Mouse (Mus musculus) limb, embryonic 14.5 days (tissue): ENCODE results near the gene Slc37a4. TPM values are rescaled to one million over a fixed set of nuclear protein-coding genes. Genes with fewer than 3 reads are reported as not detected.
"Not testable (repeated sequence)": the region's sequence is repeated elsewhere in the genome, so short reads cannot be mapped to it uniquely, and the experiment has no call there.

Experiments used
- ATAC-seq: fragments of 200-750 bp; cut with Nextera tagmentation; 2 replicates; pipeline ENCODE4 v1.8.0; 2017; ENCODE audit warnings: low read depth, moderate number of reproducible peaks, moderate TSS enrichment; ENCODE audit not compliant: low FRiP score
- DNase-seq: peaks from one replicate; pipeline ENCODE4 v3.0.0-alpha.2; 2015; ENCODE audit warnings: low spot score
- H3K27ac ChIP-seq: fragments of 300-500 bp; sonication (generic); replicated peaks from 2 replicates; pipeline ENCODE4 v1.5.1; 2014; ENCODE audit warnings: low read depth, mild to moderate bottlenecking, low read length, moderate library complexity, mixed read lengths
- H3K27me3 ChIP-seq: fragments of 300-500 bp; sonication (generic); 2 replicates; pipeline ENCODE4 v1.6.1; 2014; ENCODE audit warnings: low read length, mixed read lengths; ENCODE audit not compliant: control insufficient read depth, insufficient read depth
- H3K36me3 ChIP-seq: fragments of 300-500 bp; sonication (generic); 2 replicates; pipeline ENCODE4 v1.6.1; 2014; ENCODE audit warnings: mild to moderate bottlenecking, low read length, moderate library complexity, mixed read lengths; ENCODE audit not compliant: control insufficient read depth, insufficient read depth
- H3K4me1 ChIP-seq: fragments of 300-500 bp; sonication (generic); 2 replicates; pipeline ENCODE4 v1.6.1; 2014; ENCODE audit warnings: antibody characterized with exemption, low read length, mixed read lengths; ENCODE audit not compliant: control insufficient read depth, insufficient read depth
- H3K4me2 ChIP-seq: fragments of 300-500 bp; sonication (generic); replicated peaks from 2 replicates; pipeline ENCODE4 v1.6.1; 2014; ENCODE audit warnings: low read depth, mild to moderate bottlenecking, low read length, moderate library complexity; ENCODE audit not compliant: severe bottlenecking
- H3K4me3 ChIP-seq: fragments of 300-500 bp; sonication (generic); replicated peaks from 2 replicates; pipeline ENCODE4 v1.5.1; 2014; ENCODE audit warnings: low read length
- H3K9ac ChIP-seq: fragments of 300-500 bp; sonication (generic); 2 replicates; pipeline ENCODE4 v1.6.1; 2014; ENCODE audit warnings: mild to moderate bottlenecking, low read depth, low read length, moderate library complexity; ENCODE audit not compliant: severe bottlenecking
- H3K9me3 ChIP-seq: fragments of 300-500 bp; sonication (generic); 2 replicates; pipeline ENCODE4 v1.6.1; 2016; ENCODE audit warnings: low read length; ENCODE audit not compliant: control insufficient read depth
- POLR2A ChIP-seq: fragments of 200-500 bp; IDR thresholded peaks from 2 replicates; pipeline ENCODE4 v1.8.0; 2012; ENCODE audit warnings: inconsistent platforms, mild to moderate bottlenecking, moderate library complexity, borderline replicate concordance; ENCODE audit not compliant: insufficient read depth, insufficient read length; ENCODE audit errors: extremely low read depth
- WGBS: fragments of 180-500 bp; shearing (Covaris S2); extraction: QIAGEN DNeasy Blood & Tissue Kit; methylation state at CpG from one replicate; pipeline ENCODE4 v1.1.7; 2014; 5-methylcytosine and 5-hydroxymethylcytosine counted together
- polyA plus RNA-seq, 2 experiments: library from polyadenylated mRNA; depleted of rRNA in 1 of 2; stranded (reverse) in 1 of 2; unstranded in 1 of 2; fragments of >200 nt; fragmentation: Nextera tagmentation in 1 of 2; extraction: Ambion mirVana in 1 of 2; gene quantifications; 2 replicates each; pipeline versions ENCODE4 v1.2.1 to v1.2.3; 2012 to 2014

Gene Slc37a4
- polyA plus RNA-seq, 2 experiments = 12.5 to 17.5 TPM

DNA sequence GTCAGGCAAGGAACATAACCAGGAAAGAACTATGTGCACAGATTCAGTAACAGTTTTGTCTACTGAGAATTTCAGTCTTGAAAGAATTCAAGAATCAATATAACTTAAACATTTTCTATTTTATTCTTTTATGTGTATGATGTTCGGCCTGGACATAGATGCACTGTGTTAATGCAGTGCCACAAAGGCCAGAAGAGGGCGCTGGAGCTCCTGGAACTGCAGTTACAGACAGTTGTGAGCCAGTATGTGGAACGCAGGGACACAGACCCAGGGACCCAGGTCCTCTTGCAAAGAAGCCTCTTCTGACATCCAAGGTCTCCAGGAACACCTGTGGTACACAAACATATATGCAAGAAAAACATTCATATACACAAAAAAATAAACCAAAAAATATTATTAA, 32.2 kb upstream of the Slc37a4 start:
- Histone ChIP-seq H3K36me3 (peaks cover 3% of the 10 kb centered on the region), H3K4me3 (no peak overlapping the region), H3K4me2 (no peak overlapping the region), H3K9me3 (no peaks in the 10 kb centered on the region), H3K27ac (no peak overlapping the region), H3K9ac (no peak overlapping the region), H3K4me1 (peaks cover 6% of the 10 kb centered on the region; the same call in 1 of the 2 replicates), H3K27me3 (no peaks in the 10 kb centered on the region)
- ATAC-seq = no peak
- no peak for TF ChIP-seq POLR2A
- WGBS = 60% methylated on average over 3 of the region's 3 CpGs
- DNase-seq = no peak

DNA sequence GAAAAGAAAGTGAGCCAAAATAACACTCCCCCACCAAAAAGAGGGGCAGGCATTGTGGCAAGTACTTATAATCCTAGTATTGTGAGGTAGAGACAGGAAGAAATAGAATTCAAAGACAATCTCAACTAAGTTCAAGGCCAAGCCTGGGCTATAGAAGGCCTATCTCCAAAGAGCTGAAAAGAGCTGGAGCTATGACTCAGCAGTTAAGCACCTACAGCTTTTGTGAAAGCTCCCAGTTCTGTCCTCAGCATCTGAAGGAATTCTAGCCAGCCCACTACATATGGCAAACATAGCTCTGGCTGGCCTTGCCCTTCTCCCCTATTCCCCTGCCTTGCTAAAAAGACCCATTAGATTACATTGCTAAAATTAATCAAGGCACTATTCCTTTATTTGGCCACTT, 23.3 kb upstream of the Slc37a4 start:
- H3K27ac ChIP-seq = no peak overlapping the region
- ATAC-seq = no peak
- TF ChIP-seq POLR2A = no peak

DNA sequence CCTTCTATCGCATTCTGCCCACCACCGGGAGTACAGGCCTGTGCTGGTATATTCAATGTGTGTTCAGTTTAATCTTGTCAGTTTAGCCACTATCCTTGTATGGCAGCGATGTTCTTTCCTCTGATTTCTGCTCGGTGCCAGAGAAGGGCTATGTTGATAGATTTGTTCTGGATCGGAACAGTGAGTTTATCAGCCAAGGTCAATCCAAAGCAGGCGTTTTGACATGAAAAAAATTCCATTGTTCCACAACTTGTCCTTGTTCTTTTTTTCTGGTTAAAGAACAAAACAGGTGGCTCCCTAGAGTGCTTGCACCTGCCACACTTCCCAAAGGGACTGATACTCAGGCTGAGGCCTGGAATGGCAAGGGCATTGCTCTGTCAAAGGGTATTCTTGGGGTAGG, 20.5 kb upstream of the Slc37a4 start:
- Histone ChIP-seq H3K9me3 (no peaks in the 10 kb centered on the region), H3K4me2 (no peak overlapping the region), H3K9ac (no peak overlapping the region), H3K4me1 (peaks cover 7% of the 10 kb centered on the region), H3K27ac (no peak overlapping the region), H3K4me3 (no peak overlapping the region), H3K36me3 (peaks cover 3% of the 10 kb centered on the region), H3K27me3 (no peaks in the 10 kb centered on the region)
- ATAC-seq (no peak), DNase-seq (no peak)
- 90% methylated on average over 6 of the region's 6 CpGs for WGBS
- TF ChIP-seq POLR2A = no peak

More for the DNA sequence above, 23.3 kb upstream of the Slc37a4 start:
- Histone ChIP-seq H3K4me1 (no peaks in the 10 kb centered on the region), H3K36me3 (no peaks in the 10 kb centered on the region), H3K4me2 (no peak overlapping the region), H3K9ac (no peak overlapping the region), H3K4me3 (no peak overlapping the region), H3K27me3 (no peaks in the 10 kb centered on the region), H3K9me3 (no peaks in the 10 kb centered on the region)
- DNase-seq = no peak

DNA sequence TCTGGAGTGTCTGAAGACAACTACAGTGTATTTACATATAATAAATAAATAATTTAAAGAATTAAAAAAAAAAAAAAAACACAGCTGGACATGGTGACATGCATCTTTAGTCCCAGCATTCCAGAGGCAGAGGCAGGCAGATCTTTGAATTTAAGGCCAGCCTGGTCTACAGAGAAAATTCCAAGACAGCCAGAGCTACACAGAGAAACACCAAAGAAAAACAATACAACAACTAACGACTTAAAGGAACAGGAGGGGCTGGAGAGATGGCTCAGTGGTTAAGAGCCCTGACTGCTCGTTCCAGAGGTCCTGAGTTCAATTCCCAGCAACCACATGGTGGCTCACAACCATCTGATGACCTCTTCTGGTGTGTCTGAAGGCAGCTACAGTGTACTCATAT, 19.3 kb upstream of the Slc37a4 start:
- peaks cover 14% of the 10 kb centered on the region for H3K36me3 ChIP-seq
- H3K9me3 ChIP-seq, H3K4me1 ChIP-seq, H3K4me3 ChIP-seq, H3K4me2 ChIP-seq, H3K27ac ChIP-seq, DNase-seq, H3K9ac ChIP-seq, H3K27me3 ChIP-seq, ATAC-seq: not testable (repeated sequence)
- WGBS = 86% methylated on average over 2 of the region's 2 CpGs

DNA sequence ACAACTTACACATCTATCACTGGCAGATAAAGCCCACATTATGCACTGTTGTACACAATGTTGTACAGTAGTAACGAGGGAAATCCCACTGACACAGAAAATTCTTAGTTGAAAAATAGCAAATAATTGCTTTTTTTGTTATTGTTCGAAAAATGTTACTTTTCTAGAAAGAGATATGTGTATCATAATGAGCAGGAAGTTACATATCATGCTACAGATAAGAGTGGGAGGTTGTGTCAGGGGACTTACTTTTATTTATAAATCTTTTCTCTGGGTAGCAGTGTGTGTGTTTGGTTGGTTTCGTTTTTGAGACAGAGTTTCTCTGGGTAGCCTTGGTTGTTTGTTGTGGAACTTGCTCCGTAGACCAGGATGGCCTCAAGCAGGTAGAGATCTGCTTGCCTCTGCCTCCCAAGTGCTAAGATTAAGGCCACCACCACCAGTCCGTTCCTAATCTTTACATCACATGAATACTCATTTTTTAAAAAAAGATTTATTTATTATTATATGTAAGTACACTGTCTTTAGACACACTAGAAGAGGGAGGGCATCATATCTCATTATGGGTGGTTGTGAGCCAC, 18.4 kb upstream of the Slc37a4 start:
- no peak for ATAC-seq
- Histone ChIP-seq H3K27ac (no peak overlapping the region), H3K4me3 (peak overlapping the region; percentile 88), H3K36me3 (peaks cover 23% of the 10 kb centered on the region), H3K4me2 (peak overlapping the region; percentile 95), H3K27me3 (no peaks in the 10 kb centered on the region), H3K4me1 (peaks cover 7% of the 10 kb centered on the region), H3K9me3 (no peaks in the 10 kb centered on the region), H3K9ac (no peak overlapping the region; the same call in 1 of the 2 replicates)
- no peak for DNase-seq
- WGBS = 90% methylated on average over 5 of the region's 5 CpGs
- no peak for TF ChIP-seq POLR2A
